Mouse (Mus musculus): Measurements from ENCODE around the gene Tent5b. TPM values are rescaled to one million over a fixed set of nuclear protein-coding genes. Genes with fewer than 3 reads are reported as not detected.
A peak's percentile ranks its signal among the peaks of the same experiment; 100 is the strongest.

The Tent5b gene
- polyA plus RNA-seq, 1 experiment from 2014 or later: 1.6 TPM

- Histone ChIP-seq H3K9me3 (ENCODE audit: control insufficient read depth, low read length) (no peaks in the 10 kb centered on the region), H3K27ac (ENCODE audit: low read length) (no peak overlapping the region), H3K4me1 (replicated peaks; ENCODE audit: control insufficient read depth, insufficient read depth, low read length) (no peaks in the 10 kb centered on the region), H3K27me3 (ENCODE audit: control insufficient read depth, insufficient read depth, low read depth, low read length) (no peaks in the 10 kb centered on the region), H3K9ac (ENCODE audit: low read length) (no peak overlapping the region), H3K4me3 (ENCODE audit: low read length) (no peak overlapping the region), H3K36me3 (ENCODE audit: control insufficient read depth, insufficient read depth, low read length) (no peaks in the 10 kb centered on the region), H3K4me2 (ENCODE audit: low read depth, low read length) (no peak overlapping the region)
- WGBS: 75% methylated on average over 5 of the region's 5 CpGs
- ATAC-seq (ENCODE audit: low read depth): no peak
Observed at GRCm38 (mm10) chr4:133445727-133446126, 34.2 kb upstream of the Tent5b start.

DNA sequence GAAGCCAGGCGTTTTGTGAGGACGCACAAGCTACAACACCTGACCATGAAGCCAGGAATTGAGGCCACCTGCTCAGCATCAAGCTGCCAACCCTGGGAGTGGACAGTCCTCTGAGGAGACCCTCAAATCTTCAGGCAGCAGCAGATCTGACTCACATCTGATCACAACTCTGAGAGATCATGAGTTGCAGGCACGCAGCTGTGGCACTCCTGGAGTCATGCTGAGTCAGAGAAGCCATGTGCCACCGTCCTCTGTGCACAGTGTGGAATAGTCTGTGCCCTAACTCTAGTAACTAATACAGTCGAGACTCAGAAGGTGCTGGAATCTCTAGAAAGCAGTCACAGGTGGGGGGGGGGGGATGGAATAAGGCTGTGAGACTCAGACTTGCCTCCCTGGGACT is 32.6 kb upstream of the Tent5b start:
- WGBS: 47% methylated on average over 5 of the region's 5 CpGs
- no peak overlapping the region for H3K4me3 ChIP-seq (ENCODE audit: low read length)
- no peak overlapping the region for H3K9ac ChIP-seq (ENCODE audit: low read length)
- ATAC-seq (ENCODE audit: low read depth): no peak
- H3K27me3 ChIP-seq (ENCODE audit: control insufficient read depth, insufficient read depth, low read depth, low read length): no peaks in the 10 kb centered on the region
- no peaks in the 10 kb centered on the region for H3K4me1 ChIP-seq (replicated peaks; ENCODE audit: control insufficient read depth, insufficient read depth, low read length)
- H3K36me3 ChIP-seq (ENCODE audit: control insufficient read depth, insufficient read depth, low read length): no peaks in the 10 kb centered on the region
- no peak overlapping the region for H3K4me2 ChIP-seq (ENCODE audit: low read depth, low read length)
- no peak overlapping the region for H3K27ac ChIP-seq (ENCODE audit: low read length)
- H3K9me3 ChIP-seq (ENCODE audit: control insufficient read depth, low read length): no peaks in the 10 kb centered on the region

- H3K36me3 ChIP-seq (ENCODE audit: control insufficient read depth, insufficient read depth, low read length): no peaks in the 10 kb centered on the region
- H3K9ac ChIP-seq (ENCODE audit: low read length): no peak overlapping the region
- ATAC-seq (ENCODE audit: low read depth): no peak
- no peak overlapping the region for H3K27ac ChIP-seq (ENCODE audit: low read length)
- no peaks in the 10 kb centered on the region for H3K4me1 ChIP-seq (replicated peaks; ENCODE audit: control insufficient read depth, insufficient read depth, low read length)
- H3K27me3 ChIP-seq (ENCODE audit: control insufficient read depth, insufficient read depth, low read depth, low read length): no peaks in the 10 kb centered on the region
- no peaks in the 10 kb centered on the region for H3K9me3 ChIP-seq (ENCODE audit: control insufficient read depth, low read length)
- 74% methylated on average over 11 of the region's 11 CpGs for WGBS
- H3K4me3 ChIP-seq (ENCODE audit: low read length): no peak overlapping the region
- no peak overlapping the region for H3K4me2 ChIP-seq (ENCODE audit: low read depth, low read length)
Observed at GRCm38 (mm10) chr4:133447967-133448366, 32.0 kb upstream of the Tent5b start.

DNA sequence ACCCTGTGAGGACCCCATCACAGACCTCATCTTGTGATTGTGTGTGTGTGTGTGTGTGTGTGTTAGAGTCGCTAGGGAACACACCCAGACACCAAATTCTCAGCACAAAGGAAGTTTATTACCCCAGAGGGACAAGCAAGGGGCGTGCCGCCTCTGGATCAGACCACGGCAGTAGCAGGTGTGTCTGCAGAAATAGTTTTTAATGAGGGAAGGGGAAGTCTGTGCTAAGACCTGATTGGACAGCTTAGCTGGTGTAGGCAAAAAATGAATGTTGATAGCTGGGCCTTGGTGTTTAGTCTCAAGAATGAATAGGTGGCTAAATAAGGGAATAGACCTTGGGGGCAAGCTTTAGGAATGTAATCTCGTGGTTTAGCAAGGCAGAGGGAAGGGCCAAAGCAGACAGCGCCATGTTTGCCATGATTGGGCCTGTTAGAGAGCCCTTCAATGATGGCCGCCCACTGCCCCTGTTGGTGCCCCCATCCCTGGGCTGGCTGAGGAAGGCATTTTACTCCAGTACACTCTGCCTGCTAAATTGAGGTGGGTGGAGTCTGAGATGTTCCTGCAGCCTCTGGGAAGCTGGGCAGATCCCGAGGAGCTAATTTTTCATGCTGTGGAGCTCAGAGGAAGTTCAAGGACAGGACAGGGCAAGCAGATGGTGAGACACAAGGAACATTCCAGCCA is 31.1 kb upstream of the Tent5b start:
- Histone ChIP-seq H3K4me1 (replicated peaks; ENCODE audit: control insufficient read depth, insufficient read depth, low read length) (no peaks in the 10 kb centered on the region), H3K4me2 (ENCODE audit: low read depth, low read length) (no peak overlapping the region), H3K27me3 (ENCODE audit: control insufficient read depth, insufficient read depth, low read depth, low read length) (no peaks in the 10 kb centered on the region), H3K27ac (ENCODE audit: low read length) (no peak overlapping the region), H3K4me3 (ENCODE audit: low read length) (no peak overlapping the region), H3K9me3 (ENCODE audit: control insufficient read depth, low read length) (no peaks in the 10 kb centered on the region), H3K36me3 (ENCODE audit: control insufficient read depth, insufficient read depth, low read length) (no peaks in the 10 kb centered on the region), H3K9ac (ENCODE audit: low read length) (no peak overlapping the region)
- 70% methylated on average over 8 of the region's 8 CpGs for WGBS
- peak; percentile 5; the same call in 1 of the 2 replicates for ATAC-seq (ENCODE audit: low read depth)

- ATAC-seq (ENCODE audit: low read depth): no peak
- H3K4me1 ChIP-seq (replicated peaks; ENCODE audit: control insufficient read depth, insufficient read depth, low read length): no peaks in the 10 kb centered on the region
- H3K4me2 ChIP-seq (ENCODE audit: low read depth, low read length): no peak overlapping the region
- no peak overlapping the region for H3K27ac ChIP-seq (ENCODE audit: low read length)
- H3K36me3 ChIP-seq (ENCODE audit: control insufficient read depth, insufficient read depth, low read length): no peaks in the 10 kb centered on the region
- 16% methylated on average over 13 of the region's 13 CpGs for WGBS
- H3K27me3 ChIP-seq (ENCODE audit: control insufficient read depth, insufficient read depth, low read depth, low read length): no peaks in the 10 kb centered on the region
- no peaks in the 10 kb centered on the region for H3K9me3 ChIP-seq (ENCODE audit: control insufficient read depth, low read length)
- H3K4me3 ChIP-seq (ENCODE audit: low read length): no peak overlapping the region
- H3K9ac ChIP-seq (ENCODE audit: low read length): no peak overlapping the region
Observed at GRCm38 (mm10) chr4:133449726-133450125, 30.2 kb upstream of the Tent5b start.

- H3K27ac ChIP-seq (ENCODE audit: low read length): no peak overlapping the region
- no peaks in the 10 kb centered on the region for H3K36me3 ChIP-seq (ENCODE audit: control insufficient read depth, insufficient read depth, low read length)
- no peak overlapping the region for H3K9ac ChIP-seq (ENCODE audit: low read length)
- no peak overlapping the region for H3K4me2 ChIP-seq (ENCODE audit: low read depth, low read length)
- peak; percentile 31; the same call in 1 of the 2 replicates for ATAC-seq (ENCODE audit: low read depth)
- no peak overlapping the region for H3K4me3 ChIP-seq (ENCODE audit: low read length)
- H3K9me3 ChIP-seq (ENCODE audit: control insufficient read depth, low read length): no peaks in the 10 kb centered on the region
- H3K27me3 ChIP-seq (ENCODE audit: control insufficient read depth, insufficient read depth, low read depth, low read length): no peaks in the 10 kb centered on the region
- no peaks in the 10 kb centered on the region for H3K4me1 ChIP-seq (replicated peaks; ENCODE audit: control insufficient read depth, insufficient read depth, low read length)
- 6% methylated on average over 10 of the region's 10 CpGs for WGBS
Observed at GRCm38 (mm10) chr4:133451536-133451935, 28.4 kb upstream of the Tent5b start.

DNA sequence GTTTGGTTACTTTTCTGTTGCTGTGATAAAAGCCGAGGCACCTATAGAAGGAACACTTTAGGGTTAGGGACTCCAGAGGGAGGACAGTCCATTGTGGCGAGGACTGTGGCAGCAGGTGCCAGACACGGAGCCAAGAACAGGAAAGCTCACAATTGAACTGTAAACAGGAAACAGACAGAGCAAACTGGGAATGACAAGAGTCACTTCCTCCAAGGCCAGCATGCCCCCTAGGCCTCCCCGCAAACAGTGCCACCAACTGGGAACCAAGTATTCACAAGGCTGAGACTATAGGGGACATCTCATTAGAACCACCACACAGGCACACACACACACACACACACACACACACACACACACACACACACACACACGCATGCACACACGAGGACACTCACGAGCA is 27.5 kb upstream of the Tent5b start:
- H3K9ac ChIP-seq (ENCODE audit: low read length): no peak overlapping the region
- 50% methylated on average over 7 of the region's 7 CpGs for WGBS
- H3K4me3 ChIP-seq (ENCODE audit: low read length): no peak overlapping the region
- no peaks in the 10 kb centered on the region for H3K36me3 ChIP-seq (ENCODE audit: control insufficient read depth, insufficient read depth, low read length)
- no peaks in the 10 kb centered on the region for H3K9me3 ChIP-seq (ENCODE audit: control insufficient read depth, low read length)
- no peak overlapping the region for H3K4me2 ChIP-seq (ENCODE audit: low read depth, low read length)
- no peaks in the 10 kb centered on the region for H3K27me3 ChIP-seq (ENCODE audit: control insufficient read depth, insufficient read depth, low read depth, low read length)
- no peaks in the 10 kb centered on the region for H3K4me1 ChIP-seq (replicated peaks; ENCODE audit: control insufficient read depth, insufficient read depth, low read length)
- ATAC-seq (ENCODE audit: low read depth): peak; percentile 36; the same call in 1 of the 2 replicates
- no peak overlapping the region for H3K27ac ChIP-seq (ENCODE audit: low read length)

- H3K27me3 ChIP-seq (ENCODE audit: control insufficient read depth, insufficient read depth, low read depth, low read length): no peaks in the 10 kb centered on the region
- no peaks in the 10 kb centered on the region; the same call in 1 of the 2 replicates for H3K4me1 ChIP-seq (replicated peaks; ENCODE audit: control insufficient read depth, insufficient read depth, low read length)
- no peak overlapping the region for H3K4me2 ChIP-seq (ENCODE audit: low read depth, low read length)
- no peaks in the 10 kb centered on the region for H3K9me3 ChIP-seq (ENCODE audit: control insufficient read depth, low read length)
- no peak overlapping the region for H3K27ac ChIP-seq (ENCODE audit: low read length)
- H3K9ac ChIP-seq (ENCODE audit: low read length): no peak overlapping the region
- ATAC-seq (ENCODE audit: low read depth): no peak
- H3K36me3 ChIP-seq (ENCODE audit: control insufficient read depth, insufficient read depth, low read length): no peaks in the 10 kb centered on the region
- no peak overlapping the region for H3K4me3 ChIP-seq (ENCODE audit: low read length)
- 46% methylated on average over 3 of the region's 3 CpGs for WGBS
Observed at GRCm38 (mm10) chr4:133458044-133458443, 21.9 kb upstream of the Tent5b start.

GRCm38 (mm10) chr4:133460006-133460405 is 19.9 kb upstream of the Tent5b start:
- Histone ChIP-seq H3K27ac (ENCODE audit: low read length) (no peak overlapping the region), H3K9ac (ENCODE audit: low read length) (no peak overlapping the region), H3K4me1 (replicated peaks; ENCODE audit: control insufficient read depth, insufficient read depth, low read length) (no peaks in the 10 kb centered on the region; the same call in 1 of the 2 replicates), H3K36me3 (ENCODE audit: control insufficient read depth, insufficient read depth, low read length) (no peaks in the 10 kb centered on the region), H3K9me3 (ENCODE audit: control insufficient read depth, low read length) (no peaks in the 10 kb centered on the region), H3K27me3 (ENCODE audit: control insufficient read depth, insufficient read depth, low read depth, low read length) (no peaks in the 10 kb centered on the region), H3K4me2 (ENCODE audit: low read depth, low read length) (no peak overlapping the region), H3K4me3 (ENCODE audit: low read length) (no peak overlapping the region)
- 59% methylated on average over 1 of the region's 1 CpGs for WGBS
- no peak for ATAC-seq (ENCODE audit: low read depth)

All from lung, embryonic 16.5 days (tissue).